Mouse (Mus musculus) lung, adult 2 months (tissue): ENCODE data around the gene Fam155a.

Experiments
- CTCF ChIP-seq: fragments of 200-500 bp; IDR thresholded peaks from 2 replicates; pipeline ENCODE4 v1.5.1; 2011; ENCODE audit warnings: mild to moderate bottlenecking, low read length, control low read depth; ENCODE audit not compliant: insufficient read depth
- POLR2A ChIP-seq: fragments of 200-500 bp; IDR thresholded peaks from 2 replicates; pipeline ENCODE4 v1.6.1; 2011; ENCODE audit warnings: low read depth, mild to moderate bottlenecking, control low read depth, low read length, borderline replicate concordance; ENCODE audit errors: extremely low read depth

DNA sequence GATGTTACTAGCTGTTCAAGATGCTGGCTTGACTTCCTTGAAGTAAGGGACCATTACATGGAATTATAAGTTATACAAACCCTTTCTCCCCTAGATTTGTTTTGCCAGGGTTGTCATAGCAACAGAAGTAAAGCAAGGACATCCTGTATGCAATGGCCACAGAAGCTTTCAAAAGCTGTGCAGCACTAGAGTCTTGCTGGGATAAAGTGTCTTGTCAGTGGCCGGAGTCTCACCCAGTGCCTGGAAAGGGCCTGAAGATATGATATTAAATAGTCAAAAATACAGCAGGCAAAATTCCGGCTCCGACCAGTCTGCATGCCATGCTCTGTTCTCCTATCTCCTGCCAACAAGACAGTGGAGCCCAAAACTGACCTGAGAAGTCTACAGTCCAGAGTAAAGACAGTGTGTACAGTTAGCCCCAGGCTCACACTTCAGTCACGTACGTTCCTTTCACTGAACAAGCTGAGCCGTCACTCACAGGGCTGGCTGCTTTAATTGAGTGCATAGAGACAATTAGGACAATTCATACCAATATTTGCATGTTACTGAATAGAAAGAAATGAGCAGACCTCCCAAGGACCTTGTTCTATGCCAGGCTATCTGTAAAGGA, 467.3 kb downstream of the Fam155a start:
- no peak for TF ChIP-seq POLR2A
- no peak for TF ChIP-seq CTCF
